Mouse (Mus musculus) limb, embryonic 11.5 days (tissue): ENCODE data around the gene Amer3. TPM values are rescaled to one million over a fixed set of nuclear protein-coding genes. Genes with fewer than 3 reads are reported as not detected.
"Not testable (repeated sequence)": the region's sequence is repeated elsewhere in the genome, so short reads cannot be mapped to it uniquely, and the experiment has no call there.

ENCODE experiments used
- ATAC-seq: fragments of 200-750 bp; cut with Nextera tagmentation; 2 replicates; pipeline ENCODE4 v1.8.0; 2017; ENCODE audit warnings: low read depth; ENCODE audit not compliant: insufficient number of reproducible peaks, low FRiP score, low TSS enrichment
- DNase-seq: peaks from one replicate; pipeline ENCODE4 v3.0.0-alpha.2; 2015; ENCODE audit warnings: low spot score
- H3K27ac ChIP-seq: fragments of 300-500 bp; sonication (generic); replicated peaks from 2 replicates; pipeline ENCODE4 v1.5.1; 2014; ENCODE audit warnings: low read depth, mild to moderate bottlenecking, low read length
- H3K27me3 ChIP-seq: fragments of 300-500 bp; sonication (generic); 2 replicates; pipeline ENCODE4 v1.6.1; 2014; ENCODE audit warnings: mild to moderate bottlenecking, low read length, mixed read lengths; ENCODE audit not compliant: control insufficient read depth, insufficient read depth
- H3K36me3 ChIP-seq: fragments of 300-500 bp; sonication (generic); 2 replicates; pipeline ENCODE4 v1.6.1; 2014; ENCODE audit warnings: mild to moderate bottlenecking, low read length, moderate library complexity, mixed read lengths; ENCODE audit not compliant: control insufficient read depth, insufficient read depth
- H3K4me1 ChIP-seq: fragments of 300-500 bp; sonication (generic); 2 replicates; pipeline ENCODE4 v1.6.1; 2014; ENCODE audit warnings: low read length, mixed read lengths; ENCODE audit not compliant: control insufficient read depth, insufficient read depth
- H3K4me2 ChIP-seq: fragments of 300-500 bp; sonication (generic); 2 replicates; pipeline ENCODE4 v1.6.1; 2014; ENCODE audit warnings: low read depth, mild to moderate bottlenecking, moderate library complexity; ENCODE audit not compliant: severe bottlenecking
- H3K4me3 ChIP-seq: fragments of 300-500 bp; sonication (generic); 2 replicates; pipeline ENCODE4 v1.5.1; 2014; ENCODE audit warnings: low read depth, low read length
- H3K9ac ChIP-seq: fragments of 300-500 bp; sonication (generic); 2 replicates; pipeline ENCODE4 v1.6.1; 2014; ENCODE audit warnings: mild to moderate bottlenecking, low read length
- H3K9me3 ChIP-seq: fragments of 300-500 bp; sonication (generic); 2 replicates; pipeline ENCODE4 v1.6.1; 2016; ENCODE audit warnings: low read length; ENCODE audit not compliant: control insufficient read depth
- WGBS: fragments of 180-500 bp; shearing (Covaris S2); extraction: QIAGEN DNeasy Blood & Tissue Kit; methylation state at CpG from one replicate; pipeline ENCODE4 v1.1.7; 2014; 5-methylcytosine and 5-hydroxymethylcytosine counted together
- polyA plus RNA-seq: library from polyadenylated mRNA; unstranded; fragments of >200 nt; fragmentation: Nextera tagmentation; extraction: Ambion mirVana; gene quantifications from 2 replicates; pipeline ENCODE4 v1.2.1, GENCODE M21; 2014

Amer3 gene
- polyA plus RNA-seq, 1 experiment from 2014 or later = 0.05 TPM

DNA sequence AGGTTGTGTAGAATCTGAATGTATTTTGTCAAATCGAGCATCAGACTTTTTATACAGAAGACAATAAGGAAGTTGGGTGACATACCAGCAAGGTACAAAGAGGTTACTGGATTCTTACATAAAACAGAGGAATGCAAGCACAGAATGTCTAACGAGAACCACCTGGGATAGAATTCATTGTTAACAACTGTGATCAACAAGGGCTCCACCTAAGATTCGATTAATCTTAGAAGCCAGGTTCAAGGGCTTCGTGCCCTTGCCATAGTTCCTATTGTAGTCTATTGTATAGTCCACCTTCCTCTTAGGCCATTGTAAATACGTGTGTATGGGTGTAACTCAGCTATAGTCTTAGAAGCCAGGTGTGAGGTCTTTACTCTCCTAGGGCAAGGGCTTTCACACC, 41.3 kb downstream of the Amer3 start:
- H3K9me3 ChIP-seq, H3K4me1 ChIP-seq, H3K27ac ChIP-seq, H3K36me3 ChIP-seq, H3K9ac ChIP-seq, ATAC-seq, DNase-seq, H3K4me3 ChIP-seq, H3K4me2 ChIP-seq, H3K27me3 ChIP-seq: not testable (repeated sequence)
- 86% methylated on average over 5 of the region's 5 CpGs for WGBS

DNA sequence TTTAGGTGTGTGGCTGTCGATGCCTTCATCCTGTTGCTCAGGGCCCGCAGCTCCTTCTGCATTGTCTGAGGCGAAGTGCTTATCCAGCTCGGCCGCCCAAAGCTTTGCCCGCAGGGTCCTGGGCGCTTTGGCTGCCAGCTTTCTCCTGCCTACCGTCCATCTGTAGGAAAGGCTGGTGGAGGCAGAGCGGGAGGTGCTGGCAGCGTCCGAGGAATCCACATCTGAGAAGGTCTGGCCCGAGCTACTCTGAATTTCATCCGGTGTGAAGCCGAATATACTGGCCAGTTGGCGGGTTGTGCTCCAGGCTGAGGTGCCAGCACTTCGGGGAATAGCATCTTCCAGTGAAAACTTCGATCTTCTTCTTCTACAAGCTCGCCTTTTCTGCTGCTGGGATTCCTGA, 56.3 kb downstream of the Amer3 start:
- Histone ChIP-seq H3K9ac (no peak overlapping the region), H3K4me3 (no peak overlapping the region), H3K27ac (no peak overlapping the region), H3K4me2 (no peak overlapping the region), H3K4me1 (no peaks in the 10 kb centered on the region), H3K27me3 (no peaks in the 10 kb centered on the region), H3K9me3 (no peaks in the 10 kb centered on the region), H3K36me3 (no peaks in the 10 kb centered on the region)
- 86% methylated on average over 18 of the region's 18 CpGs for WGBS
- DNase-seq (no peak), ATAC-seq (no peak)

Other genes with a start within 250 kb of the Amer3 start
- gene Ccdc115, start 140.0 kb upstream of the Amer3 start, polyA plus RNA-seq = 52.6 and 53.8 TPM in 2 replicates
- gene Imp4, start 139.8 kb upstream of the Amer3 start, polyA plus RNA-seq = 102 and 118 TPM in 2 replicates
- gene Ptpn18, start 119.9 kb upstream of the Amer3 start, polyA plus RNA-seq = 7.6 and 7.9 TPM in 2 replicates
- not detected in 2 replicates for gene Prss39, start 81.2 kb upstream of the Amer3 start, polyA plus RNA-seq
- not detected in 2 replicates for gene Cfc1, start 44.0 kb upstream of the Amer3 start, polyA plus RNA-seq
- not detected in 2 replicates for gene Prss40, start 18.7 kb upstream of the Amer3 start, polyA plus RNA-seq